In the genomic region with DNA sequence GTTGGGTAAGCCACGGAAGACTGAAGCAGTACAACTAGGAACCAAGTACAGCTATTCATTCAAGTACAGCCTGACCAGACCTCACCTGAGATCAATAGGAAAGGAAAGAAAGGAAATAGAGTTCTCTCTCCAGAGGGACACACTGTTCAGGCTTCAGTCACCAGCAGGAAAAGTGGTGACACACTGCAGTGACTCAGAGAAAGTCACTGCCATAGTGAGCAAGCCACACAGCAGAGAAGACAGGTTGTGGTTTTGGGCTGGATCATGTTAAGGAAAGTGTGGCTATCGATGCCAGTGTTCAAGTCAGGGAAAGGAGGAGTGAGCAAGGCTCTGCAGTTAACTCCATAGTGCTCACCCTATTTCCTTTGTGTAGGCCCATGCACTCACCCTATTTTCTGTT, we compare ENCODE assay signal across 19 mouse cellular contexts.
DNase-seq lines count a peak whose midpoint lies in the region; ATAC-seq and TF ChIP-seq lines count a peak whose summit lies in the region.
"Had no signal": no experiment of that assay in that cellular context is flagged by ENCODE, and none has a peak within 500 bp of the region (broad histone marks: within the 10 kb centered on the region; RNA-seq: fewer than 3 reads in every experiment).

No protein-coding gene starts in this region.

- ATAC-seq in kidney, embryonic 15.5 days (replicated peaks; ENCODE audit: low FRiP score), result 0 out of 2 replicates have a peak, but pooled peaks have one; percentile 43
- ATAC-seq: forebrain, embryonic 15.5 days; hindbrain, postnatal 0 days had no signal

- TF ChIP-seq POLR2A in kidney, adult 2 months (IDR thresholded peaks at IDR 0.05; ENCODE audit: low read depth, low read length), result no peak

- no peaks in the 10 kb centered on the region for H3K4me1 ChIP-seq in kidney, embryonic 15.5 days
- no peaks in the 10 kb centered on the region for H3K4me1 ChIP-seq in kidney, adult 2 months (ENCODE audit: control insufficient read depth, insufficient read depth, low read length)
- peaks cover 25% of the 10 kb centered on the region for H3K4me1 ChIP-seq in limb, embryonic 10.5 days
- H3K4me1 ChIP-seq: embryonic facial prominence, embryonic 12.5 days; forebrain, embryonic 15.5 days; heart, embryonic 10.5 days; hindbrain, embryonic 13.5 days had no signal

- H3K27me3 ChIP-seq in kidney, embryonic 15.5 days, result no peaks in the 10 kb centered on the region
- no peaks in the 10 kb centered on the region for H3K27me3 ChIP-seq in kidney, adult 2 months (replicated peaks; ENCODE audit: control insufficient read depth, insufficient read depth, low read length)
- H3K27me3 ChIP-seq in limb, embryonic 10.5 days (ENCODE audit: low read depth, poor library complexity, severe bottlenecking), result no peaks in the 10 kb centered on the region
- H3K27me3 ChIP-seq: embryonic facial prominence, embryonic 12.5 days; forebrain, embryonic 15.5 days; hindbrain, embryonic 13.5 days had no signal

- H3K4me2 ChIP-seq in kidney, embryonic 15.5 days, result no peak overlapping the region
- H3K4me2 ChIP-seq: embryonic facial prominence, embryonic 12.5 days; forebrain, embryonic 15.5 days; hindbrain, embryonic 13.5 days had no signal

- H3K9me3 ChIP-seq in kidney, embryonic 15.5 days (replicated peaks), result no peaks in the 10 kb centered on the region
- no peaks in the 10 kb centered on the region for H3K9me3 ChIP-seq in limb, embryonic 10.5 days (replicated peaks)
- H3K9me3 ChIP-seq: embryonic facial prominence, embryonic 12.5 days; forebrain, embryonic 15.5 days; heart, embryonic 10.5 days; hindbrain, embryonic 13.5 days had no signal

- 72% methylated on average over 2 of the region's 2 CpGs for WGBS in kidney, embryonic 15.5 days
- WGBS in kidney, adult 2 months, result 77% methylated on average over 2 of the region's 2 CpGs
- 43% methylated on average over 2 of the region's 2 CpGs for WGBS in limb, embryonic 10.5 days

- H3K9ac ChIP-seq in kidney, embryonic 15.5 days, result no peak overlapping the region
- H3K9ac ChIP-seq: embryonic facial prominence, embryonic 12.5 days; forebrain, embryonic 15.5 days; hindbrain, embryonic 13.5 days had no signal

- no peak overlapping the region for H3K4me3 ChIP-seq in kidney, embryonic 15.5 days (replicated peaks)
- no peak overlapping the region for H3K4me3 ChIP-seq in kidney, adult 2 months (ENCODE audit: insufficient read depth, low read depth, low read length)
- no peak overlapping the region for H3K4me3 ChIP-seq in limb, embryonic 10.5 days
- H3K4me3 ChIP-seq: embryonic facial prominence, embryonic 12.5 days; forebrain, embryonic 15.5 days; heart, embryonic 10.5 days; hindbrain, embryonic 13.5 days had no signal

- H3K27ac ChIP-seq in kidney, embryonic 15.5 days, result no peak overlapping the region
- no peak overlapping the region for H3K27ac ChIP-seq in kidney, adult 2 months (ENCODE audit: insufficient read depth, low read depth, low read length)
- H3K27ac ChIP-seq in limb, embryonic 10.5 days, result peak overlapping the region; percentile 42
- H3K27ac ChIP-seq: embryonic facial prominence, embryonic 12.5 days; forebrain, embryonic 15.5 days; heart, embryonic 10.5 days; hindbrain, embryonic 13.5 days; hindbrain, postnatal 0 days had no signal

- peak; percentile 15 to 51 for DNase-seq in adrenal gland, adult (ENCODE audit: inconsistent age in 2 of 2, low spot score in 1 of 2)
- no peak for DNase-seq in adrenal gland, postnatal 25 days
- no peak for DNase-seq in kidney, adult 2 months
- no peak for DNase-seq in limb, embryonic 10.5 days (ENCODE audit: low spot score)
- DNase-seq in heart, adult 11 months, result no peak
- DNase-seq in urinary bladder, postnatal 10 days (ENCODE audit: low spot score), result no peak
- DNase-seq: cerebellum, adult 2 months; cerebellum, postnatal 10 days; gastrocnemius, postnatal 36 days; heart, adult 18-20 months; heart, postnatal 10 days; heart, postnatal 4 days; kidney, adult 11 months had no signal

- TF ChIP-seq CTCF in kidney, adult 2 months (conservative IDR thresholded peaks at IDR 0.05; ENCODE audit: insufficient read depth, insufficient read length, low read depth, low read length), result no peak

- no peaks in the 10 kb centered on the region for H3K36me3 ChIP-seq in kidney, embryonic 15.5 days
- no peaks in the 10 kb centered on the region for H3K36me3 ChIP-seq in kidney, adult 2 months (ENCODE audit: control insufficient read depth, insufficient read depth, low read length)
- H3K36me3 ChIP-seq in limb, embryonic 10.5 days, result no peaks in the 10 kb centered on the region
- H3K36me3 ChIP-seq: embryonic facial prominence, embryonic 12.5 days; forebrain, embryonic 15.5 days; heart, embryonic 10.5 days; hindbrain, embryonic 13.5 days had no signal

Comparison
In these comparisons a context has a peak if more than half of its experiments do, and no peak if none do; other contexts are left out.
1. DNase-seq: peak in adrenal gland, adult (2 of 2); none in adrenal gland, postnatal 25 days (single experiment), kidney, adult 2 months (single experiment), limb, embryonic 10.5 days (single experiment), heart, adult 11 months (single experiment) and urinary bladder, postnatal 10 days (single experiment).